In the genomic region with DNA sequence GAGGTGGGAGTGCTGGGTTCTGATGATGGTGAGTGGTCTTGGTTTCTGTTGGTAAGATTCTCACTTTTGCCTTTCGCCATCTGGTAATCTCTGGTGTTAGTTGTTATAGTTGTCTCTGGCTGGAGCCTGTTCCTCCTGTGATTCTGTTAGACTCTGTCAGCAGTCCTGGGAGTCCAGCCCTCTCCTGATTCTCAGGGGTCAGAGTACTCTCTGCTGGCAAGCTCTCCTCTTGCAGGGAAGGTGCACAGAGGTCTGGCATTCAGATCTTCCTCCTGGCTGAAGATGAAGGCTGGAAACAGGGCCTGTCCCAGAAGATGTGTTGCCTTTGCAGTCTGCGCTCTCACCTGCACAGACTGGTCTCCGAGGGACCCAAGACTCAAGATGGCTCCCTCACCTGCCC, we compare ENCODE assay signal across 21 mouse cellular contexts. TPM values are rescaled to one million over a fixed set of nuclear protein-coding genes. Genes with fewer than 3 reads are reported as not detected.
"Had no signal": no experiment of that assay in that cellular context is flagged by ENCODE, and none has a peak within 500 bp of the region (broad histone marks: within the 10 kb centered on the region; RNA-seq: fewer than 3 reads in every experiment).

No protein-coding gene starts in this region.

RNA-seq across cellular contexts. Expression of gene Ghsr, which starts 29.8 kb away (rescaled TPM):
- polyA plus RNA-seq: limb, embryonic 10.5 days; limb, embryonic 11.5 days; limb, embryonic 12.5 days; limb, embryonic 13.5 days; limb, embryonic 14.5 days; limb, embryonic 15.5 days; liver, adult 2 months; liver, embryonic 11.5 days; liver, embryonic 12.5 days; liver, embryonic 13.5 days; liver, embryonic 14.5 days; liver, embryonic 15.5 days; liver, embryonic 16.5 days; liver, postnatal 0 days; lung, adult 2 months; lung, embryonic 14.5 days; lung, embryonic 15.5 days; lung, embryonic 16.5 days; lung, postnatal 0 days; macrophage; myocyte had no signal
